Mouse (Mus musculus): ENCODE results near the gene Elovl6.

Gene Elovl6

DNA sequence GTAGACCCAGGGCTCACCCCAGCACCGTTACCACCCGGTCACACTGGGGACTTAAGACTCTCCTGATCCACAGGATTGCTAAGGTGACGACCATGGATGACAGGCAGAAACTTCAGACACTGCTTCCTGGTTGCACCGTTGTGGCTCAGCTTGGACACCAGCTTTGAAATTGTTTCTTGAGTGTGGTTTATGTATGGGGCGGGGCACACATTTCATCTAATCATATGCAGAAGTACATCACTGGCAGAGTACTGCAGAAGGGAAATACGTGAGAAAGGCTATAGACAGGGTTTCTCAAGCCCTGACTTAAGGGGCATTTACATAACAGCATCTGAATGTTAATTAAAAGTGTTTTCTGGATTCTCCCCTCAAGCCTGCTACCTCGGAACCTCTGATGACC lies 81.6 kb downstream of the Elovl6 start:
- no peak for DNase-seq

GRCm38 (mm10) chr3:129614216-129614615 lies 82.1 kb downstream of the Elovl6 start:
- DNase-seq, result no peak

DNA sequence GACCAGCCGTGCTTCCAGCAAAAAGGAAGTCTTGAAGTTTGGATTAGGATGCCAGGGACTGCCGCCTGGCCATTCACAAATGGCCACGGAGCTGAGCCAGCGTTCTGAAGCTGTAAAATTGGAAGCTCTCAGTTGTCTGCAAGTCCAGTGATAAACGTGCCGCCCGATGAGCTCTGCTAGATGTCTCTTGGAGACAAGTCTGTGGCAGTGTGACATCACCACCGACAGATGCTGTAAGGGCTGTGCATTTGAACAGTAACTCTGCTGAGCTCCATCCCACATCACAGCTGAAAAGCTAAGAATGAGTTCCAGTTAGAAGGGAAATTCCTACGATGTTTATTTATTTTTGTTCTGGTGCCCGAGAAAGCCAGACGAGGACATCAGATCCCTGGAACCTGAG lies 85.3 kb downstream of the Elovl6 start:
- DNase-seq, result no peak

DNA sequence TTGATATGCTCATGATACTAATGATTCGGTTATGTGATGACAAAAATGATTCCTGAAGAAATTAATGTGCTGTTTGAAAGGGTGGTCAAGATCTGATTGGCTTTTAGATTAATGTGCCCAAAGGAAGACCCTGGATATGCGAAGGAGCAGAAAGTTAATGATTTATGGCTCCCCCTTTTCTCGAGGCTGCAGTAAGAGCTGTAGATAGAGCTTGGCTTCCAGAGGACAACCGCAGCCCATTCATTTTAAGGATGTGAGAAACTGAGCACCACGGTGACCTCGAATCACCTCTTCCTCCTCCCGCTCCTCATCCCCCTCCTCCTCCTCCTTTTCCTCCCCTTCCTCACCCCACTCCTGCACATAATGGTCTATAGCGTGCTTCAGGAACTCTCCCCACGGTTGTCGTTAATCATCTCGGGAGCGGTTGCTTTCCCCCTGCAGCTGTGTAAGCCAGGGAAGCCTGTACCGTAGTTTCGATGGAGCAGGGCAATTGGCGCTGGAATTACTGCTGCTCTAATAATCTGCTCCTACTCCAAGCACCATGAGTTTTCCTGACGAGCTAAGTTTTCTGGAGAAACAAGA lies 87.1 kb downstream of the Elovl6 start:
- no peak for DNase-seq

DNA sequence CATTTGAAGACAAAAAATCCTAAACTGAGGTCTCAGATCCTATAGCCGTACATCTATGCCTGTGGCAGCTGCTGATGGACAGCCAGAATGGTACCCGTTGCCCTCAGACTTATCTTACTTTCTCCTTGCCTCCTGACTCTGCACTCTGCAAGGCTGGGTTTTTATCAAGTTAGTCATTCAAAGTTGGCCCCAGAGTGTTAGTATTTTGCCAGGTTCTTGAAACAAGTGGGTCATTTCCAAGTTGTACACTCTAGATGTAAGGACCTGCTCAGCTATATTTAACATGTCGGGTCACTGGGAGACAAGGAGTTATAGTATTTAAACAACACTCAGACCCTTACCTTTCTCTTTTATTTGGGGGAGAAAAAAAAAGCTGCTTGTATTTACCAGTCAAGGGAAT lies 88.6 kb downstream of the Elovl6 start:
- no peak for DNase-seq

- no peak for DNase-seq
Measured at GRCm38 (mm10) chr3:129621255-129621654, 89.1 kb downstream of the Elovl6 start.

DNA sequence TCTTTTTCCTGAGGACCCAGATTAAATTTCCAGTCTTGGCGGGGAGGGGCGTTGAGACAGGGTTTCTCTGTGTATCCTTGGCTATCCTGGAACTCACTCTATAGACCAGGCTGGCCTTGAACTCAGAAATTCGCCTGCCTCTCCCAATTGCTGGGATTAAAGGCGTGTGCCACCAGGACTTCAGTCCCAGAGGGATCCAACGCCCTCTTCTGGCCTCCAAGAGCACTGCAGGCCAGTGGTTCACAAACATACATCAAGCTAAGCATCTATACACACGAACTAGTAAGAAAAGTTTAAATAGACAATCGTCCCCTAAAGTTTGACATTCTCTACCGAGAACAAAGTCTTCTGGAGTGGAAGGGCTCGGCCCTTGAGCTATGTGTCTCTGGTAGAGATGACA lies 90.0 kb downstream of the Elovl6 start:
- DNase-seq, result no peak

- DNase-seq, result no peak
Measured at GRCm38 (mm10) chr3:129622705-129623104, 90.5 kb downstream of the Elovl6 start.

GRCm38 (mm10) chr3:129624193-129624805 lies 92.1 kb downstream of the Elovl6 start:
- DNase-seq, result no peak

DNA sequence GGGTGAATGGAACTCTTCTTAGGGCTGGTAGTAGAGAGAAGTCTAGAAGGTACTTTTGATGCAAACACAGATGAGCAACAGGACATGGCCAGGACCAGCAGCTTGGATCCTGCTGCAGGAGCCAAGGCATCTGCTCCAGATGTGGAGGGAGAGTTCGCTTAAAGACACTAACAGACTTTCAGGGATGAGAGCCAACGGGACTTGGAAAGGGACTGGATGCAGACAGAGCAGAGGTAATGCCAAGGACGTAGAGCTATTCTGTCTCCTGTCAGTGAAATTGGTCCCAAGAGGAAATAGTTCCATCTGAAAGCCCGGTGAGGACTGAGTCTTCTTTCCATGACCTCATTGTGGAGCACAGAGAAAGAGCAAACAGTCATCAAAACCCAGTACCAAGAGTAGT lies 95.1 kb downstream of the Elovl6 start:
- DNase-seq, result no peak

GRCm38 (mm10) chr3:129631018-129631417 lies 98.9 kb downstream of the Elovl6 start:
- no peak for DNase-seq

DNA sequence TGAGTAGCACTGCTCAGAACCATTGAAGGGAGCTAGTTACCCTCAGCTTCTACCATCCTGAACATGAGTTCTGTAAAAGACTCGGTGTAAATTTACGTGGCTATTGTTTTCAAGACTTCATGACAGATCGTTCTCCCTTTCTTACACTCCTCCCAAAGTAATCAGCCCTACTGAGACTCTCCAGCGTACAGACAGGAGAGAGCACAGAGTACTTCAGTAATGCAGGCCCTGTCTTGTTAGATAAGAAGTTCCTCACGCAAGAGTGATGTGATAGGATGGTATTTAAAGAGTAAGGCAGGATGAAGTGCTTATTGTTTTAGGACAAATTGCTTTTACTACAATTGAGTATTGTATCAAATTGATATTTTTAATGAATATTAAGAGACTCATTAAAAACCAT lies 99.7 kb downstream of the Elovl6 start:
- DNase-seq, result no peak

- no peak for DNase-seq
Measured at GRCm38 (mm10) chr3:129633518-129633917, 101.4 kb downstream of the Elovl6 start.

DNA sequence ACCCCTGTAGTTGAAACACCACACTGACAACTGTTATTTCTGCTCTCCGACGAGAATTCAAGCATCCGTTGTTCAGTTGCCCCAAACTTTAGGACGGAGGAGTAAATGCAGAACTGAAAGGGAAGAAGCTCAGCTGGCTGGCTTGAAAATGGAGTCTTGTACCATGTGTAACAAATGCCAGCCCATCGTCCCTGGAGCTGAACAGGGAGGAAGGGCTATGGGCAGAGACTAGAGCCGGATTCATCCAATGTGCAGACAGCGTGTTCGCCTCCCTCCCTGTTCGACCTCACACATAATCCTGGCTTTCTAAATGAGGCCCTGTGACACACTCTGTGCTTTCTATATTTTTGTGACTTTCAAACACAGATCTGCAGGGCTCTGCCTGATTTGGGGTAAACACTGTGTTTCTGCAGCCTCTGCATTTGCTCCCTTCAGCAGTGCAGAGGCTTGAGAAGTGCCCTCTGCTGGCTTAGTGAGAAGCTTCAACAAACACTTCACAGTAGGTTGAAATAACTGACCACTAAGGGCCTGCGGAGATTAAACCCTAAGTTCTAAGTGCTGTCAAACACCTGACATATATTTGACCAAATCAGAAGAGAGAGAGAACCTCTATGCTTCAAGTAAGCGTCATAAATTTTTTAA lies 102.2 kb downstream of the Elovl6 start:
- no peak for DNase-seq

DNA sequence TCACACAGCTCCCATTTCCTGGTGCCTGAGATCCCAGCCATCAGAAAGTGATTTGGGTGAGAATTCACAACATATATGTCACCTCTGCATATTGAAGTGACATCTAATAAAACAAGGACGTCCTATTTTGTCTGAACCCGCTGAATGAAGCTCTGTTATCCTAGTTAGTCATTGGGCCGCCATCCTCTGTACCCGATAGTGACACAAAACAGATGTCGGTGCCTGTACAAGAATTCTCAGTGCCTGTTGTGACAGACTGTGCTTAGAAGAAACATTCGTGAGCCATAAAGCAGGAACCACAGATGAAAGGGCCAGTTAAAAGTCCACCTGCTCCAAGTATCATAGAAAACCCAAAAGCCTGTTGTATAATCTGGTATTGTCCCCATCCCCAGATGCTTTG lies 105.3 kb downstream of the Elovl6 start:
- no peak for DNase-seq

DNA sequence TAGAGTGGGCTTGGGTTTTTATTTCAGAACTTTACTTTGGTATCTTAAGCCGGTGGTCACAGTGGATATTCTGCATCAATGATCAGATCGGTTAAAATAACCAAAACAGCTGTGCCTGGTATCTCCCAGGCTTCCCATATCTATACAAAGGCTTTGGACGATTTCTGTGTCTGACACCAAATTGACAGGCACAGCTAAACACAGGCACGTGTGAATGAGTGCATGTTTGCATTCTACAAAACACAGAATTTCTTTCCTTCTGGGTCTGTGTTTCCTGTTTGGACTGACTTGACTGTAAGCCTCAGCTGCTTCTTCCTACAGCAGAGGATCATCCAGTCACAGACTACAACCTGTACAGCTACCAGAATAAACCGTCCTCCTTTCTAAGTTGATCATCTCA lies 107.5 kb downstream of the Elovl6 start:
- no peak for DNase-seq

DNA sequence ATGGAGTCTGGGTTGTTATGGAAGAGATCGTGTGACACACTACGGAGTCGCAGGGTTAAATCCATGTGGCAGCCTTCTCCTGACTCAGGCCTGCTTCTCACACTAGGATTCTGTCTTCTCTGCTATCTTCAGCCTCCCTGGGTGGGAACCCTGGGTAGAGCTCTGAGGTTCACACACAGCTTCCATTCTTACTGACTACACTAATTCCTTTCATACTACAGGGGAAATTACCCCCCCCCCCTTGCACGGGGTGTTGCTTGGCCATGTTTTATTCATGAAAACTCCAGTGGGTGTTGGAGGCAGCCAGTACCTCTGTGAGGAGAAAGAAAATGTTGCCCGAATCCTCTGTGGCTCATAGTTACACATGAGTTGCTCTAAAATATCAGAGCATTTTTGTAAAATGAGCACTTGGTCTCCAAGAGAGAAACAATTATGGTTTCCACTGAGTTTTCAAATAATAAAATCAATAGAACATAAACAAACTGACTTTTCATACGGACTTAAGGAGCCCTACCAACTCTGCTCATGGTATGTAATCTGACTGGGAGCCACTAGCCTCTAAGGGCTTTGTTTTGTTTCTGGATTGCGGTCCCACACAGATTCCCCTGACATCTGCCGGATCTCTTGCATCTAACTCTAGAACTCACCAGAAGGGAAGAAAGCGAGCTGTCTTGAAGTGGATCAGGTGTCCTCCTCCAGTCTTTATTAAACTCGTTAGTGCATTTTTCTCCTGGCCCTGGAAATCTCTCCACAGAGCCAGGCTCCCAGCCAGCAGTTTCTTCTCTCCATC lies 108.3 kb downstream of the Elovl6 start:
- no peak for DNase-seq

GRCm38 (mm10) chr3:129641621-129642020 lies 109.5 kb downstream of the Elovl6 start:
- DNase-seq, result no peak

DNA sequence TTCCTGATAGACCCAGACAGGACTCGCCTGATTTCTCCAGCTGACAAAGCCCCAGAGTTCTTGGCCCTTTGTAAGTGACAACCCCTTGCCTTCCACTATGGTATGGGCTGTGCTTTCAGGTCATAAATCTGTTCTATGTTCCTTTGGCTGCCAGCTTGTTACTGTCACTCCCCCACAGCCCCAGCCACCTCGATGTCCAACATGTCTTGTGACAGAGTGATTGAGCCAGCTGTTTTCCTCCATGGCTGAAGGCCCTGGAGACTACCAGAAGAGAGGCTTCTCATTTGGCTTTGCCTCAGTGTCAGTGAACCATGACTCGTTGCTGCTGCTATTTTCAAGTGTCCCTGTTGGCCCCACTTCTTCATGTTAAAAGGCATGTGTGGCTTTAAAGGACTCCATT lies 113.3 kb downstream of the Elovl6 start:
- no peak for DNase-seq

DNA sequence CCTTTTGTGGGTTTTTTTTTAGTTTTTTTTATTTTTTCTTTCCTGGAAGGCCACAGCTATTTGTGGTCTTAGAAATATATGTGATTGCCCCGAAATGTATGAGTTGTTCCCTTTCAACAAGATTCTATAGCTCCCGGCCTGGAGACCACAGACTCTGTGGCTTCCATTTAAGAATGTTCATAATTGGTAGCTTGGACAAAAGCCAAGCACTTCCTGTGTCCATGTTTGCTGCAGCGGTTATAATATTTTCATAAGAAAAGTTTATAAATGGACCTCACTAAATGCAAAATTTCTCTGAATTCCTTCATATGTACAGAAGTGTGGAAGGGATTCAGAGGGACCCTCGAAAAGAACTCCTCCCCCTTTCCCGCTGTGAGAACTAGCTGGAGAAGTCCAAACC lies 114.6 kb downstream of the Elovl6 start:
- DNase-seq, result no peak

DNA sequence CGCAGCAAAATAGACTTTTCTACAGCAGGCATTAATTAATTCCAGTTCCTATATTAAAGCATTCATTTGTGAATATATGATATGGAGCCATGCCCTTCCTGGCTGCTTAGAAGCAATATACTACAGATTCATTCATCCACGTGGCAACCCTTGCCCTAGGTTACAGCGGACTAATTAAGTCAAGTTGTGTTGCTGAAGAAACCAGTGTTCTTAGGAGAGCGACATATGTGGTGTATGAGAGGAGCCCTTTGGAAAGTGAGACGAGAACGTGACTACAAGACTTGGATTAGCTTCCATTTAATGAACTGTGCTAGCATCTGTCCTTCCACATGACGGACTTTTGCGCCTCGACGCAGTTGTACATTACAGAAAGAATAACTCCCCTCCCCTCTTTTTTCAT lies 115.2 kb downstream of the Elovl6 start:
- no peak for DNase-seq

DNA sequence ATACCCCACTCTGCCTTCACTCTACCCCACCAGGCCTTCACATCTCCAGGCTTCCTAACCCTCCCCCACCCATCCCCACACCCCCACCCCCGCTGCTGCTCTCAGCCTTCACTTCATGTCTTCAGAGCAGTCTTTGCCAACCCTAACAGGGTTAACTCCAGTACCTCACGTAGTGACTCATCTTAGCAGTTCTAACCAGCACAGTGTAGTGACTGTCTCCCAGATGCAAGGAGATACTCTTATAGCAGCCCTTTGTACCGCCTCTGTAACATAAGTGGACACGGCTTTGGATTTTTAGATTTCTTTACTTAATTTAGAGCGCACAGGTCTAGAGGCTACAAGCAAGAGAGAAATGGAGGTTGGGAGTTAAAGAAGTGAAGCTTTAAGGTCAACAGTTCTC lies 116.4 kb downstream of the Elovl6 start:
- no peak for DNase-seq

GRCm38 (mm10) chr3:129649586-129650292 lies 117.6 kb downstream of the Elovl6 start:
- DNase-seq, result no peak

GRCm38 (mm10) chr3:129650293-129650612 lies 118.1 kb downstream of the Elovl6 start:
- DNase-seq, result no peak

Measured in cerebellum, adult 11 months (tissue).